Mouse (Mus musculus): Measurements from ENCODE around the gene Smg6. TPM values are rescaled to one million over a fixed set of nuclear protein-coding genes. Genes with fewer than 3 reads are reported as not detected.

Gene Smg6
- polyA plus RNA-seq, 1 experiment from 2014 or later = 18.5 TPM

DNA sequence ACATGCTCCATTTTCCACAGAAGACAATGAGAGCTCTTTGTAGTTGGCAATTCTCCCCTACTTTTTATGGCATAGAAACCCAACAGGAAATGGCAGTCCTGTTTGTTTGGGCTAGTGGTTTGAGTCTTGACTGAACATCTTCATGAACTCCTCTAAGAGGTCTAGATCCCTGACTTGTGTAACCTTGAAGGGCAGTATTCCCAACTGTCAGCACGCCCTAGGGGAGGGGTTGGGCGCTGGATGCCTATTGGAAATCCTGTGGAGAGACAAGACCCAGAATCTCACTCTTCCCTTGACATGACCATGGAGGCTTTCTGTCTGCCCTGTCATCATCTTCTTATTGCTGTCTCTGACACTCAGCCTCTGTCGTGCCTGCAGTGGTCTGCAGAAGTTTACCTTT is 194.2 kb downstream of the Smg6 start:
- WGBS = 76% methylated on average over 3 of the region's 3 CpGs

GRCm38 (mm10) chr11:75121348-75121747 is 195.7 kb downstream of the Smg6 start:
- Histone ChIP-seq H3K27ac (replicated peaks; ENCODE audit: low read depth, low read length) (no peak overlapping the region), H3K4me3 (ENCODE audit: low read depth, low read length) (no peak overlapping the region), H3K36me3 (ENCODE audit: control insufficient read depth, insufficient read depth, low read length) (no peaks in the 10 kb centered on the region), H3K4me1 (ENCODE audit: control insufficient read depth, insufficient read depth, low read length) (no peaks in the 10 kb centered on the region), H3K9me3 (ENCODE audit: control insufficient read depth, low read length) (no peaks in the 10 kb centered on the region), H3K4me2 (ENCODE audit: low read depth, severe bottlenecking) (no peak overlapping the region), H3K27me3 (ENCODE audit: control insufficient read depth, insufficient read depth, low read length) (no peaks in the 10 kb centered on the region), H3K9ac (ENCODE audit: low read length) (no peak overlapping the region)
- ATAC-seq (ENCODE audit: insufficient number of reproducible peaks, low FRiP score, low TSS enrichment, low read depth) (no peak), DNase-seq (ENCODE audit: low spot score) (no peak)
- 81% methylated on average over 1 of the region's 1 CpGs for WGBS

More for the DNA sequence above, 194.2 kb downstream of the Smg6 start:
- Histone ChIP-seq H3K27ac (replicated peaks; ENCODE audit: low read depth, low read length) (no peak overlapping the region), H3K4me3 (ENCODE audit: low read depth, low read length) (no peak overlapping the region), H3K9ac (ENCODE audit: low read length) (no peak overlapping the region), H3K4me1 (ENCODE audit: control insufficient read depth, insufficient read depth, low read length) (no peaks in the 10 kb centered on the region), H3K27me3 (ENCODE audit: control insufficient read depth, insufficient read depth, low read length) (no peaks in the 10 kb centered on the region), H3K9me3 (ENCODE audit: control insufficient read depth, low read length) (no peaks in the 10 kb centered on the region), H3K4me2 (ENCODE audit: low read depth, severe bottlenecking) (no peak overlapping the region), H3K36me3 (ENCODE audit: control insufficient read depth, insufficient read depth, low read length) (no peaks in the 10 kb centered on the region)
- DNase-seq (ENCODE audit: low spot score) (no peak), ATAC-seq (ENCODE audit: insufficient number of reproducible peaks, low FRiP score, low TSS enrichment, low read depth) (no peak)

DNA sequence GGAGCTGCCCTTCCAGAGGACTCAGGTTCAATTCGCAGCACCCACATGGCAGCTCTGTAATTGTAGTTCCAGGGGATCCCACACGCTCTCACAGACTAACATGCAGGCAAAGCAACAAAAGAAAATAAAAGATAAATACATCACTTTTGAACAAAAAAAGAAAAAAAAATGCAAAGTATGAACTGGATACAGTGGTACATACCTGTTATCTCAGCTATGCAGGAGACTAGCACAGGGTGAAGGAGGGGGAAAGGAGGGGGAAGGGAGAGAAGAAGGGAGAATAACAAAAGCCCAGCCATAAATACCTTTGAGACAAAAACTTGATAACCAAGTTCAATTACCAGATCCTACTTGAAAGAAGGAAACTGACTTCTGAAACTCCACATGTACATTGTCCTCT is 198.8 kb downstream of the Smg6 start:
- no peak overlapping the region for H3K4me2 ChIP-seq (ENCODE audit: low read depth, severe bottlenecking)
- H3K36me3 ChIP-seq (ENCODE audit: control insufficient read depth, insufficient read depth, low read length) = no peaks in the 10 kb centered on the region
- DNase-seq (ENCODE audit: low spot score) (no peak), ATAC-seq (ENCODE audit: insufficient number of reproducible peaks, low FRiP score, low TSS enrichment, low read depth) (no peak)
- no peaks in the 10 kb centered on the region for H3K27me3 ChIP-seq (ENCODE audit: control insufficient read depth, insufficient read depth, low read length)
- H3K9ac ChIP-seq (ENCODE audit: low read length) = no peak overlapping the region
- H3K9me3 ChIP-seq (ENCODE audit: control insufficient read depth, low read length) = no peaks in the 10 kb centered on the region
- H3K4me1 ChIP-seq (ENCODE audit: control insufficient read depth, insufficient read depth, low read length) = no peaks in the 10 kb centered on the region
- 93% methylated on average over 2 of the region's 2 CpGs for WGBS
- H3K27ac ChIP-seq (replicated peaks; ENCODE audit: low read depth, low read length) = no peak overlapping the region
- H3K4me3 ChIP-seq (ENCODE audit: low read depth, low read length) = no peak overlapping the region

DNA sequence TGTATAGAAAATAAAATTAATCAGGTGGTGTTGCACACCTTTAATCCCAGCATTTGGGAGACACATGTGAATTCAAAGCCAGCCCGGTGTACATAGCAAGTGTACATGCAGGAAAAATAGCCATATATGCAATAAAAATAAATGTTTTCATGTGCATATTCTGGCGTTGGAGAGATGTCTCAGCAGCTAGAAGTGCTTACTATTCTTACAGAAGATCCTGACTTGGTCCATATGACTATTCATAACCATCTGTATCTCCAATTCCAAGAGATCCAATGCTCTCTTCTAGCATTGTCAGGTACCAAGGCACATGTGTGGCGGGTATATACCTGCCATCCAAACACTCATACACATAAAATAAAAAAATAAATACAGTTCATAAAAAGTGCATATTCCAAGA is 200.8 kb downstream of the Smg6 start:
- Histone ChIP-seq H3K4me1 (ENCODE audit: control insufficient read depth, insufficient read depth, low read length) (no peaks in the 10 kb centered on the region), H3K36me3 (ENCODE audit: control insufficient read depth, insufficient read depth, low read length) (no peaks in the 10 kb centered on the region), H3K27me3 (ENCODE audit: control insufficient read depth, insufficient read depth, low read length) (no peaks in the 10 kb centered on the region), H3K4me3 (ENCODE audit: low read depth, low read length) (no peak overlapping the region), H3K9me3 (ENCODE audit: control insufficient read depth, low read length) (no peaks in the 10 kb centered on the region), H3K27ac (replicated peaks; ENCODE audit: low read depth, low read length) (no peak overlapping the region), H3K9ac (ENCODE audit: low read length) (no peak overlapping the region), H3K4me2 (ENCODE audit: low read depth, severe bottlenecking) (no peak overlapping the region)
- DNase-seq (ENCODE audit: low spot score) (no peak), ATAC-seq (ENCODE audit: insufficient number of reproducible peaks, low FRiP score, low TSS enrichment, low read depth) (no peak)
- WGBS = 91% methylated on average over 3 of the region's 3 CpGs

GRCm38 (mm10) chr11:75129481-75129880 is 203.9 kb downstream of the Smg6 start:
- DNase-seq (ENCODE audit: low spot score) = no peak
- no peaks in the 10 kb centered on the region for H3K9me3 ChIP-seq (ENCODE audit: control insufficient read depth, low read length)
- ATAC-seq (ENCODE audit: insufficient number of reproducible peaks, low FRiP score, low TSS enrichment, low read depth) = no peak
- H3K4me1 ChIP-seq (ENCODE audit: control insufficient read depth, insufficient read depth, low read length) = peaks cover 9% of the 10 kb centered on the region
- H3K4me3 ChIP-seq (ENCODE audit: low read depth, low read length) = no peak overlapping the region
- H3K9ac ChIP-seq (ENCODE audit: low read length) = no peak overlapping the region
- H3K27ac ChIP-seq (replicated peaks; ENCODE audit: low read depth, low read length) = no peak overlapping the region
- 94% methylated on average over 6 of the region's 6 CpGs for WGBS
- no peak overlapping the region for H3K4me2 ChIP-seq (ENCODE audit: low read depth, severe bottlenecking)
- no peaks in the 10 kb centered on the region for H3K27me3 ChIP-seq (ENCODE audit: control insufficient read depth, insufficient read depth, low read length)
- no peaks in the 10 kb centered on the region for H3K36me3 ChIP-seq (ENCODE audit: control insufficient read depth, insufficient read depth, low read length)

- 74% methylated on average over 4 of the region's 4 CpGs for WGBS
These were observed 205.7 kb downstream of the Smg6 start for GRCm38 (mm10) chr11:75131300-75131699.

DNA sequence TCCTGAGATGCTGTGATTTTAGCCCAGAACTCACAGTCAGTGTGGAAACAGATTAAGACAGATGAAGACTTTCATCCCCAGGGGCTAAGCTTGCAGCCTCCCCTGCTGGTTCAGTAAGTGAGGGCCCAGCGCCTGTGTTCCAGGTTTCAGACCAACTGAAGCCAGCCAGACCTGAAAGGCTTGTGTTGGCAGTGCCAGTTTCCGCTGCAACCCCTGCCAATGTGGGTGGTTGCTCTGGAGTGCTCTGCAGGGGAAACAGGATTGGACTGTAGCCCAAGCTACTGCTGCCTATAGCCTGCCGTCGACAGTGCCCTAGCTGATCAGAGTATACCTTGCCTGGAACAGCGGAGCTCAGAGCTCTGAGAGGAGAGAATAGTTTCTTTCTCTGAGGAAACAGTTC is 206.7 kb downstream of the Smg6 start:
- Histone ChIP-seq H3K9me3 (ENCODE audit: control insufficient read depth, low read length) (no peaks in the 10 kb centered on the region), H3K27ac (replicated peaks; ENCODE audit: low read depth, low read length) (no peak overlapping the region), H3K4me1 (ENCODE audit: control insufficient read depth, insufficient read depth, low read length) (peaks cover 30% of the 10 kb centered on the region), H3K9ac (ENCODE audit: low read length) (no peak overlapping the region), H3K27me3 (ENCODE audit: control insufficient read depth, insufficient read depth, low read length) (no peaks in the 10 kb centered on the region), H3K36me3 (ENCODE audit: control insufficient read depth, insufficient read depth, low read length) (no peaks in the 10 kb centered on the region), H3K4me3 (ENCODE audit: low read depth, low read length) (no peak overlapping the region), H3K4me2 (ENCODE audit: low read depth, severe bottlenecking) (no peak overlapping the region)
- no peak for ATAC-seq (ENCODE audit: insufficient number of reproducible peaks, low FRiP score, low TSS enrichment, low read depth)
- DNase-seq (ENCODE audit: low spot score) = no peak
- WGBS = 90% methylated on average over 5 of the region's 5 CpGs

More at GRCm38 (mm10) chr11:75131300-75131699, 205.7 kb downstream of the Smg6 start:
- Histone ChIP-seq H3K9ac (ENCODE audit: low read length) (no peak overlapping the region), H3K4me1 (ENCODE audit: control insufficient read depth, insufficient read depth, low read length) (peaks cover 22% of the 10 kb centered on the region), H3K27ac (replicated peaks; ENCODE audit: low read depth, low read length) (no peak overlapping the region), H3K9me3 (ENCODE audit: control insufficient read depth, low read length) (no peaks in the 10 kb centered on the region), H3K36me3 (ENCODE audit: control insufficient read depth, insufficient read depth, low read length) (no peaks in the 10 kb centered on the region), H3K4me2 (ENCODE audit: low read depth, severe bottlenecking) (no peak overlapping the region), H3K4me3 (ENCODE audit: low read depth, low read length) (no peak overlapping the region), H3K27me3 (ENCODE audit: control insufficient read depth, insufficient read depth, low read length) (no peaks in the 10 kb centered on the region)
- DNase-seq (ENCODE audit: low spot score) (no peak), ATAC-seq (ENCODE audit: insufficient number of reproducible peaks, low FRiP score, low TSS enrichment, low read depth) (no peak)

- H3K9ac ChIP-seq (ENCODE audit: low read length) = no peak overlapping the region
- WGBS = 91% methylated on average over 5 of the region's 5 CpGs
- H3K4me2 ChIP-seq (ENCODE audit: low read depth, severe bottlenecking) = no peak overlapping the region
- no peaks in the 10 kb centered on the region for H3K9me3 ChIP-seq (ENCODE audit: control insufficient read depth, low read length)
- H3K27me3 ChIP-seq (ENCODE audit: control insufficient read depth, insufficient read depth, low read length) = no peaks in the 10 kb centered on the region
- no peak overlapping the region for H3K4me3 ChIP-seq (ENCODE audit: low read depth, low read length)
- DNase-seq (ENCODE audit: low spot score) (no peak), ATAC-seq (ENCODE audit: insufficient number of reproducible peaks, low FRiP score, low TSS enrichment, low read depth) (no peak)
- H3K36me3 ChIP-seq (ENCODE audit: control insufficient read depth, insufficient read depth, low read length) = no peaks in the 10 kb centered on the region
- H3K27ac ChIP-seq (replicated peaks; ENCODE audit: low read depth, low read length) = no peak overlapping the region; the same call in 1 of the 2 replicates
- peaks cover 38% of the 10 kb centered on the region for H3K4me1 ChIP-seq (ENCODE audit: control insufficient read depth, insufficient read depth, low read length)
These were observed 207.8 kb downstream of the Smg6 start for GRCm38 (mm10) chr11:75133391-75133790.

- H3K36me3 ChIP-seq (ENCODE audit: control insufficient read depth, insufficient read depth, low read length) = no peaks in the 10 kb centered on the region
- no peak overlapping the region for H3K4me3 ChIP-seq (ENCODE audit: low read depth, low read length)
- DNase-seq (ENCODE audit: low spot score) = peak; percentile 44
- ATAC-seq (ENCODE audit: insufficient number of reproducible peaks, low FRiP score, low TSS enrichment, low read depth) = no peak
- H3K4me1 ChIP-seq (ENCODE audit: control insufficient read depth, insufficient read depth, low read length) = peaks cover 42% of the 10 kb centered on the region
- WGBS = 8% methylated on average over 2 of the region's 2 CpGs
- H3K27me3 ChIP-seq (ENCODE audit: control insufficient read depth, insufficient read depth, low read length) = no peaks in the 10 kb centered on the region
- H3K9me3 ChIP-seq (ENCODE audit: control insufficient read depth, low read length) = no peaks in the 10 kb centered on the region
- no peak overlapping the region for H3K4me2 ChIP-seq (ENCODE audit: low read depth, severe bottlenecking)
- H3K9ac ChIP-seq (ENCODE audit: low read length) = no peak overlapping the region
- no peak overlapping the region for H3K27ac ChIP-seq (replicated peaks; ENCODE audit: low read depth, low read length)
These were observed 208.3 kb downstream of the Smg6 start for GRCm38 (mm10) chr11:75133951-75134350.

Measured in limb, embryonic 11.5 days (tissue).